Mouse (Mus musculus): Measurements from ENCODE around the gene Kank3. TPM values are rescaled to one million over a fixed set of nuclear protein-coding genes. Genes with fewer than 3 reads are reported as not detected.

The Kank3 gene
- polyA plus RNA-seq, 1 experiment from 2014 or later = 42.1 TPM

GRCm38 (mm10) chr17:33779967-33780295, 30.4 kb upstream of the Kank3 start:
- no peaks in the 10 kb centered on the region for H3K27me3 ChIP-seq (ENCODE audit: control insufficient read depth, insufficient read depth, low read length)
- peak overlapping the region; percentile 37; the same call in 1 of the 2 replicates for H3K4me3 ChIP-seq (ENCODE audit: low read depth, low read length)
- H3K27ac ChIP-seq (ENCODE audit: low read depth, low read length) = peak overlapping the region; percentile 62; the same call in 1 of the 2 replicates
- H3K9me3 ChIP-seq (ENCODE audit: control insufficient read depth, low read length) = no peaks in the 10 kb centered on the region
- no peaks in the 10 kb centered on the region for H3K4me1 ChIP-seq (ENCODE audit: control insufficient read depth, insufficient read depth, low read length)
- H3K9ac ChIP-seq (replicated peaks; ENCODE audit: low read depth, low read length) = no peak overlapping the region
- no peak for ATAC-seq (ENCODE audit: low read depth)
- WGBS = 91% methylated on average over 5 of the region's 5 CpGs
- H3K4me2 ChIP-seq (ENCODE audit: low read depth, low read length) = peak overlapping the region; percentile 32; the same call in 1 of the 2 replicates
- H3K36me3 ChIP-seq (ENCODE audit: control insufficient read depth, insufficient read depth, low read length) = no peaks in the 10 kb centered on the region

DNA sequence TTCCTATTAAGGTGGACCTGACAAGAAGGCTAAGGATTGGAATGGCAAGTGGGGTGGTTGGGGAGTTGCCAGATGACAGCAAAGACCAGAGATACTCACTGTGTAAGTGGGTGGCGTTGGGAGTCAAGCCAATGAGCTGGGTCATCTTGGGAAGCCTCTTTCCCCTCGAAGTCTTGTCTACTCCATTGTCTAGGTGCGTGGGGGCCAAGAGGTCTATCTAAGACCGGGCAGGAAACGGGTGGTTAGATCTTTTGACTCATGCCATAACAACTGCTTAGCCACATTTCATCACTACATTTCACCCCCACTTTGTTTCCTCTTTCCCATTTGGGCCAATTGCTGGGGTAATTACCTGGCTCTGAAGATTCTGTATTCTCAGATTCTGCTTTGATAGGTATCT, 29.9 kb upstream of the Kank3 start:
- Histone ChIP-seq H3K4me2 (ENCODE audit: low read depth, low read length) (peak overlapping the region; percentile 68), H3K9ac (replicated peaks; ENCODE audit: low read depth, low read length) (no peak overlapping the region), H3K36me3 (ENCODE audit: control insufficient read depth, insufficient read depth, low read length) (no peaks in the 10 kb centered on the region), H3K4me1 (ENCODE audit: control insufficient read depth, insufficient read depth, low read length) (no peaks in the 10 kb centered on the region), H3K27me3 (ENCODE audit: control insufficient read depth, insufficient read depth, low read length) (no peaks in the 10 kb centered on the region), H3K9me3 (ENCODE audit: control insufficient read depth, low read length) (no peaks in the 10 kb centered on the region), H3K27ac (ENCODE audit: low read depth, low read length) (peak overlapping the region; percentile 29; the same call in 1 of the 2 replicates), H3K4me3 (ENCODE audit: low read depth, low read length) (peak overlapping the region; percentile 37; the same call in 1 of the 2 replicates)
- WGBS = 95% methylated on average over 5 of the region's 5 CpGs
- no peak for ATAC-seq (ENCODE audit: low read depth)

- Histone ChIP-seq H3K4me2 (ENCODE audit: low read depth, low read length) (peak within 1 kb of the TSS; percentile 68), H3K27ac (ENCODE audit: low read depth, low read length) (peak within 1 kb of the TSS; percentile 29; the same call in 1 of the 2 replicates), H3K9ac (replicated peaks; ENCODE audit: low read depth, low read length) (peak within 1 kb of the TSS; percentile 49), H3K4me1 (ENCODE audit: control insufficient read depth, insufficient read depth, low read length) (no peaks in the 10 kb centered on the region), H3K27me3 (ENCODE audit: control insufficient read depth, insufficient read depth, low read length) (no peaks in the 10 kb centered on the region), H3K36me3 (ENCODE audit: control insufficient read depth, insufficient read depth, low read length) (no peaks in the 10 kb centered on the region), H3K9me3 (ENCODE audit: control insufficient read depth, low read length) (no peaks in the 10 kb centered on the region), H3K4me3 (ENCODE audit: low read depth, low read length) (peak within 1 kb of the TSS; percentile 37)
- peak; percentile 85 for ATAC-seq (ENCODE audit: low read depth)
- WGBS = under 1% methylated on average over 50 of the region's 50 CpGs
These were observed 29.0 kb upstream of the Kank3 start, which contains the start of gene Angptl4 for GRCm38 (mm10) chr17:33781124-33781977. TSS of gene Angptl4 (minus strand) at chr17:33781830.

DNA sequence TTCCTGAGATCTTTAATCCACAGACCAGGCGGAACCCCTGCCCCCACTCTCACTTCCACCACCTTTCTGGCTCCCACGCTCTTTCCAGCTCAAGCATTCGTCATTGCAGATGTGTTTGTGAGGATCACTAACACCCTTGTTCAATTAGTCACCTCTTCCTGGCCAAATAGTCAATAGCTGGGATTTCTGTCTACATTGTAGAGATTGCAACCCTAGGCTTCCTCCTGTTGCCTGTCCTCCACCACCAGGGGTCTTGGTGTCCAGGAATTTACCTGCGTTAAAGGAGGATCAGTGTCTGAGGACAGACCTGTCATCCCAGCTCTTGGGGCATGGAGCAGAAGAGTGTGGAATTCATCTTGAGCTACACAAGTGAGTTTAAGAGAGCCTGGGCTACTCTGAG, 28.3 kb upstream of the Kank3 start:
- Histone ChIP-seq H3K9ac (replicated peaks; ENCODE audit: low read depth, low read length) (no peak overlapping the region), H3K27ac (ENCODE audit: low read depth, low read length) (no peak overlapping the region), H3K27me3 (ENCODE audit: control insufficient read depth, insufficient read depth, low read length) (no peaks in the 10 kb centered on the region), H3K36me3 (ENCODE audit: control insufficient read depth, insufficient read depth, low read length) (no peaks in the 10 kb centered on the region), H3K4me3 (ENCODE audit: low read depth, low read length) (peak overlapping the region; percentile 37), H3K4me1 (ENCODE audit: control insufficient read depth, insufficient read depth, low read length) (no peaks in the 10 kb centered on the region), H3K9me3 (ENCODE audit: control insufficient read depth, low read length) (no peaks in the 10 kb centered on the region), H3K4me2 (ENCODE audit: low read depth, low read length) (peak overlapping the region; percentile 68; the same call in 1 of the 2 replicates)
- ATAC-seq (ENCODE audit: low read depth) = no peak
- 62% methylated on average over 4 of the region's 4 CpGs for WGBS

DNA sequence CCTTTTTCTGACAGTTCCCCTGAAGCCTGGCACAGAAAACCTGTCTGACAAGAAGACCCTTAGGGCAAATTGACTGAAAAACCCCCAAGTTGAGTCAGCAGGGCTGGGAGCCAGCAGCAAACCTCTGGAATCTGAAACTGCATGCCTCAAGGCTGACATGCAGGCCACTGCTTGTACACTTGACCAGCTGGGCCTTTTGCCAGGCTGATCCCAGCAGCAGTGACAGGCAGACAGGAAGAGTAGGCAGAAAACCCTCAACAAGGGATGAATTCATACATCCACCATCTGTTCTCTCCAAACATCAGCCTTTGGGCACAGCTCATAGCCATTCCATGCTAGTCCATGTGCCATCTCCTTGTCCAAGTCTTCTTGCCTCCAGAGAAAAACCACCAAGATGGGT, 26.9 kb upstream of the Kank3 start:
- Histone ChIP-seq H3K4me2 (ENCODE audit: low read depth, low read length) (no peak overlapping the region), H3K4me1 (ENCODE audit: control insufficient read depth, insufficient read depth, low read length) (no peaks in the 10 kb centered on the region), H3K27me3 (ENCODE audit: control insufficient read depth, insufficient read depth, low read length) (no peaks in the 10 kb centered on the region), H3K4me3 (ENCODE audit: low read depth, low read length) (no peak overlapping the region), H3K9ac (replicated peaks; ENCODE audit: low read depth, low read length) (no peak overlapping the region), H3K27ac (ENCODE audit: low read depth, low read length) (no peak overlapping the region), H3K9me3 (ENCODE audit: control insufficient read depth, low read length) (no peaks in the 10 kb centered on the region), H3K36me3 (ENCODE audit: control insufficient read depth, insufficient read depth, low read length) (no peaks in the 10 kb centered on the region)
- no peak for ATAC-seq (ENCODE audit: low read depth)

GRCm38 (mm10) chr17:33784939-33785338, 25.4 kb upstream of the Kank3 start:
- H3K4me1 ChIP-seq (ENCODE audit: control insufficient read depth, insufficient read depth, low read length) = no peaks in the 10 kb centered on the region
- WGBS = 86% methylated on average over 2 of the region's 2 CpGs
- H3K9ac ChIP-seq (replicated peaks; ENCODE audit: low read depth, low read length) = no peak overlapping the region
- no peak overlapping the region for H3K4me2 ChIP-seq (ENCODE audit: low read depth, low read length)
- H3K4me3 ChIP-seq (ENCODE audit: low read depth, low read length) = no peak overlapping the region
- ATAC-seq (ENCODE audit: low read depth) = no peak
- H3K36me3 ChIP-seq (ENCODE audit: control insufficient read depth, insufficient read depth, low read length) = no peaks in the 10 kb centered on the region
- no peaks in the 10 kb centered on the region for H3K9me3 ChIP-seq (ENCODE audit: control insufficient read depth, low read length)
- H3K27ac ChIP-seq (ENCODE audit: low read depth, low read length) = no peak overlapping the region
- no peaks in the 10 kb centered on the region for H3K27me3 ChIP-seq (ENCODE audit: control insufficient read depth, insufficient read depth, low read length)

DNA sequence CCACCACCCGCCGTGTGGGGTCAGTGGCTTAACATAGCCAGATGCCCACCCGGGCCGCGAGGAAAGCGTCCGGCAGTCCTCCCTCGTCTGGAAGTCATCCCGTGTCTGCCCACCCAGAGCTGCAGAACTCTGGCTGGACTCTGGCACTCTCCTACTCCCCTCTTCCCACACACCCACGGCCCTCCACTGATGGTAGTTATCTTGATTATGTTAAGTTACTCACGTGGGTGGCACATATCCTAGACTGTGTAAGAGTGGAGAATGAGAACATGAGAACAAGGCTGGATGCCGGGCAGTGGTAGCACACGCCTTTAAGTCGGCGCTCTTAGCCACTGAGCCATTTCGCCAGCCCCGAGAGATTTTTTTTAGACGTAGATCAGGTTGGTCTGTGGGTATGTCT, 23.9 kb upstream of the Kank3 start:
- H3K27ac ChIP-seq (ENCODE audit: low read depth, low read length) = no peak overlapping the region
- H3K36me3 ChIP-seq (ENCODE audit: control insufficient read depth, insufficient read depth, low read length) = no peaks in the 10 kb centered on the region
- no peaks in the 10 kb centered on the region for H3K4me1 ChIP-seq (ENCODE audit: control insufficient read depth, insufficient read depth, low read length)
- H3K9me3 ChIP-seq (ENCODE audit: control insufficient read depth, low read length) = no peaks in the 10 kb centered on the region
- no peaks in the 10 kb centered on the region for H3K27me3 ChIP-seq (ENCODE audit: control insufficient read depth, insufficient read depth, low read length)
- H3K4me3 ChIP-seq (ENCODE audit: low read depth, low read length) = no peak overlapping the region
- 90% methylated on average over 18 of the region's 18 CpGs for WGBS
- no peak overlapping the region for H3K4me2 ChIP-seq (ENCODE audit: low read depth, low read length)
- H3K9ac ChIP-seq (replicated peaks; ENCODE audit: low read depth, low read length) = no peak overlapping the region
- ATAC-seq (ENCODE audit: low read depth) = no peak

- Histone ChIP-seq H3K27me3 (ENCODE audit: control insufficient read depth, insufficient read depth, low read length) (no peaks in the 10 kb centered on the region), H3K4me1 (ENCODE audit: control insufficient read depth, insufficient read depth, low read length) (no peaks in the 10 kb centered on the region), H3K27ac (ENCODE audit: low read depth, low read length) (no peak overlapping the region), H3K36me3 (ENCODE audit: control insufficient read depth, insufficient read depth, low read length) (no peaks in the 10 kb centered on the region), H3K9me3 (ENCODE audit: control insufficient read depth, low read length) (no peaks in the 10 kb centered on the region), H3K4me3 (ENCODE audit: low read depth, low read length) (no peak overlapping the region), H3K9ac (replicated peaks; ENCODE audit: low read depth, low read length) (no peak overlapping the region), H3K4me2 (ENCODE audit: low read depth, low read length) (no peak overlapping the region)
- 84% methylated on average over 4 of the region's 4 CpGs for WGBS
- no peak for ATAC-seq (ENCODE audit: low read depth)
These were observed 21.6 kb upstream of the Kank3 start for GRCm38 (mm10) chr17:33788732-33789131.

- ATAC-seq (ENCODE audit: low read depth) = no peak
- H3K27ac ChIP-seq (ENCODE audit: low read depth, low read length) = no peak overlapping the region
These were observed 12.0 kb upstream of the Kank3 start for GRCm38 (mm10) chr17:33798306-33798705.

More at GRCm38 (mm10) chr17:33798306-33798705, 12.0 kb upstream of the Kank3 start:
- 53% methylated on average over 3 of the region's 3 CpGs for WGBS
- Histone ChIP-seq H3K27me3 (ENCODE audit: control insufficient read depth, insufficient read depth, low read length) (no peaks in the 10 kb centered on the region), H3K36me3 (ENCODE audit: control insufficient read depth, insufficient read depth, low read length) (no peaks in the 10 kb centered on the region), H3K9ac (replicated peaks; ENCODE audit: low read depth, low read length) (no peak overlapping the region), H3K4me2 (ENCODE audit: low read depth, low read length) (no peak overlapping the region), H3K9me3 (ENCODE audit: control insufficient read depth, low read length) (no peaks in the 10 kb centered on the region), H3K4me1 (ENCODE audit: control insufficient read depth, insufficient read depth, low read length) (no peaks in the 10 kb centered on the region), H3K4me3 (ENCODE audit: low read depth, low read length) (no peak overlapping the region)
